Mouse (Mus musculus): ENCODE measurements around the gene Serpinh1. TPM values are rescaled to one million over a fixed set of nuclear protein-coding genes. Genes with fewer than 3 reads are reported as not detected.
"Not testable (repeated sequence)": the region's sequence is repeated elsewhere in the genome, so short reads cannot be mapped to it uniquely, and the experiment has no call there.

Gene Serpinh1
- total RNA-seq, 2 experiments from 2014 or later, result 34.9 TPM

DNA sequence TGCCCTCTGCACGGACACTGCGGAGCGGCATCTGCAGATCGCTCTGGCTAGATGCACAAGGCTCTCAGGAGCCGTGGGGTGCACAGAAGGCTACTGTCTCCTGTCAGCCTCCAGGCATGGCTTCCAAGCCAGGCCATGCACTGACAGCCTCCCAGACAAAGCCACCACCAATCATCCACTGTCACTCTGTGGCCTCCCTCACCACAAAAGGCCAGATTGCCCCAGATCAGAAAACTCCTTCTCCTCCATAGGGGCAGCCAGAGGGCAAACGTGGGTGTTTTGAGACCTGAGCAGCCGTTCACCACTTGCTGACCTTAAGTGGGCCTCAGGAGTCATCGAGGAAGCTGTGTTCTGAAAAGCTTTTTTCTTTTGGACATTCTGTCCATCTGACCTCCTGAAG, 25.8 kb upstream of the Serpinh1 start:
- intact Hi-C loops (cut with DNase I), result no loop called here
- no peak for DNase-seq (ENCODE audit: low spot score in 2 of 2)

DNA sequence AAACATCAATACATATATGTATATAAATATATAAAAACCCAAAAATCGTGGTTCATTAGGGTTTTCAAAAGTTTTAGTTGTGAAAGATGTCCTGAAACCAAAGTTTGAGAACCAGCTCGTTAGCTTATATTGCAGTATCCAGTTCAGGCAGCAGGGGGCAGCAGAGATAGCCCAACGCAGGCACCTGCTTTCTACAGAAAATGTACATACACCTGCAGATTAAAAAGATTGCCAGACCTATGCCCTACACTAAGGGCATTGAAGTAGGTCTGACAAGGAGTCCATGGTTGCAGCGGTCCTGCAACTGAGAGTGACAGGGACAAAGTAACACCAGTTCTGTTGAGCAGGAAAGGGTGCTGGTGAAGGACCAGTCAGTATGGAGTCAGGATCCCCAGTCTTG, 22.4 kb upstream of the Serpinh1 start:
- peak; percentile 81 to 83 for DNase-seq (ENCODE audit: low spot score in 2 of 2)
- intact Hi-C loops (cut with DNase I), result loop anchor here (1.0 kb wide), 1 partner anchor 75 kb away; no protein-coding TSS in a partner anchor

- DNase-seq (ENCODE audit: low spot score in 2 of 2); intact Hi-C loops (cut with DNase I): not testable (repeated sequence)
Measured at GRCm38 (mm10) chr7:99374325-99374724, 21.3 kb upstream of the Serpinh1 start.

DNA sequence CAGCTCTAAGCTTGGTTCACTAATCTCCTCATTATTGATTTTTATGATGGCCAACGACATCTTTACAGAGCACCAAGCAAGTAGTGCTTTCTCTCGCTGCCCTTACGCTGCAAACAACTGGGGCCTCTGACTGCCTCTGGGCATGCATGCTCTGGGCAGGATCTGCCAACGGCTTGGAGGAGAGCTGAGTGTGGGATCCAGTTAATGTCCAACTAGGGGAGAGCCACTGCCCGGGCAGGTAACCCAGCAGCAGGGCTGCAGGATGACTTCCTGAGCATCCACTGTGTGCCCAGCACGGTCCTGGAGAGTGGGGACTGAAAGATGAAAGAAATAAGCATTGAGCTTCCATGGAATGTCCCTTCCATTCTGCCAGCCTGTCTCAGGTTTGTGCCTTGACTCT, 13.7 kb upstream of the Serpinh1 start:
- intact Hi-C loops (cut with DNase I), result loop anchor here (5.0 kb wide), 1 partner anchor 99 kb away; the partner anchor contains the start of gene Map6
- no peak for DNase-seq (ENCODE audit: low spot score in 2 of 2)

GRCm38 (mm10) chr7:99365069-99365468, 12.0 kb upstream of the Serpinh1 start:
- DNase-seq (ENCODE audit: low spot score in 2 of 2), result peak; percentile 78 to 85
- intact Hi-C loops (cut with DNase I), result loop anchor here (1.0 to 5.0 kb wide), 2 partner anchors 32 to 98 kb away; partner anchors contain the start of gene Map6

- DNase-seq (ENCODE audit: low spot score in 2 of 2), result no peak
- intact Hi-C loops (cut with DNase I), result no loop called here
Measured at GRCm38 (mm10) chr7:99362137-99362536, 9.1 kb upstream of the Serpinh1 start.

DNA sequence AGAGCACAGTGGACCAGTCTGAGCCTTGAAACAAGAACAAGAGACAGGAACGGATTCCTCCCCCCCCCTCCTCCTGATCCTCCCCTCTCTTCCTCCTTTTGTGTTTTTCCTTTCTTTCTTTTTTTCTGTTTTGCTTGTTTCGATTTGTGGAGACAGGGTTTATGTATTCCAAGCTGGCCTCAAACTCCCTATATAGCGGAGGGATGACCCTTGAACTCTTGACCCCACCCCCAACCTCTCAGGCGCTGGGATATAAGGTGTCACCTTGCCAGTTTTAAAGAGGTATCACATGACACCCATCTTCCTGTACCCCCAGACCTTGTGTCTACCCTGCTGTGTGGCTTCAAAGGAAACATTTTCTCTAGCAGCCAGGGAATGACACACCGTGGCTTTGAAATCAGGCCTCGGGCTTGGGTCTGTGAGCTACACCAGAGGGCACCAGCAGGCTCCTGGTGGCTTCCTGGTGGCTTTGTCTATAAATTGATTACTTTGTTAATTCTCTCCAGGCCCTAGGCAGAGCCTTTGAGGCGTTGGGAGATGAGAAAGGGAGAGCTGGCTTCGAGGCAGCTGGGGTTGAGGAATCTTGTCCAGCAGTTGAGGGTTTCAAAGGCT, 7.9 kb upstream of the Serpinh1 start:
- DNase-seq (ENCODE audit: low spot score in 2 of 2), result no peak
- intact Hi-C loops (cut with DNase I), result no loop called here

DNA sequence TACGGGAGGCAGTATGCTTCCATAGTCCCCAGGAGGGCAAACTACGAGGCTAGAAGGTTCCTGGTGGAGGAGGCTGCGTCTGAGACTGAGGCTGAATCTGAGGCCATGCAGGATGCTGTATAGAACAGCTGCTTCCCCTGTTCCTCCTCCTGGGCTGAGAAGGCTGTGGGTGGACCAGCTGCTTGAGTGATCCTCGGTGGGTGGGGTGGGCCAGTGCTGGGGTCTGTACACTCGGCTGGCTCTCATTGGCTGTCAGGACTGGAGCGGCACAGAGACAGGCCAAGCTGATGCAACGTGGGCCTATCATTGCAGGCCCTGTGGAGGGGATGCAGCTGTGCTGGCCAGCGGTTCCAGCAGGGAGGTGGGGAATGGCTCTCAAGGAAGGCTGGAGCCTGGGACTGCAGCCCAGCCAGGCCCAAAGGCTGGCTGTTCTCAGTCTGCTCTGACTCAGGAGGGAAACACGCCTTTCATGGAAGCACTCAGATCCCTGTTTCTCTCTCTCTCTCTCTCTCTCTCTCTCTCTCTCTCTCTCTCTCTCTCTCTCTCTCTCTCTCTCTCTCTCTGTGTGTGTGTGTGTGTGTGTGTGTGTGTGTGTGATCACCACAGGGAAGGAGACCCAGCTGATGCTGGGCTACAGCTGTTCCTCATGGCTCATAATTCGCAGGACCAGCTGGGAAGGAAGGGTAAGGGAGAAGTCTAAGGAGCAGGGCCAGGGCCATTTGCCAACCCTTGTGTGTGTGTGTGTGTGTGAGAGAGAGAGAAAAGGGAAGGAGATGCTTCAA, 7.2 kb upstream of the Serpinh1 start:
- peak; percentile 60 to 83 for DNase-seq (ENCODE audit: low spot score in 2 of 2)
- intact Hi-C loops (cut with DNase I), result no loop called here

- DNase-seq (ENCODE audit: low spot score in 2 of 2), result no peak
- intact Hi-C loops (cut with DNase I), result no loop called here
Measured at GRCm38 (mm10) chr7:99358371-99358770, 5.3 kb upstream of the Serpinh1 start.

GRCm38 (mm10) chr7:99357201-99357600, 4.2 kb upstream of the Serpinh1 start:
- intact Hi-C loops (cut with DNase I), result no loop called here
- no peak for DNase-seq (ENCODE audit: low spot score in 2 of 2)

DNA sequence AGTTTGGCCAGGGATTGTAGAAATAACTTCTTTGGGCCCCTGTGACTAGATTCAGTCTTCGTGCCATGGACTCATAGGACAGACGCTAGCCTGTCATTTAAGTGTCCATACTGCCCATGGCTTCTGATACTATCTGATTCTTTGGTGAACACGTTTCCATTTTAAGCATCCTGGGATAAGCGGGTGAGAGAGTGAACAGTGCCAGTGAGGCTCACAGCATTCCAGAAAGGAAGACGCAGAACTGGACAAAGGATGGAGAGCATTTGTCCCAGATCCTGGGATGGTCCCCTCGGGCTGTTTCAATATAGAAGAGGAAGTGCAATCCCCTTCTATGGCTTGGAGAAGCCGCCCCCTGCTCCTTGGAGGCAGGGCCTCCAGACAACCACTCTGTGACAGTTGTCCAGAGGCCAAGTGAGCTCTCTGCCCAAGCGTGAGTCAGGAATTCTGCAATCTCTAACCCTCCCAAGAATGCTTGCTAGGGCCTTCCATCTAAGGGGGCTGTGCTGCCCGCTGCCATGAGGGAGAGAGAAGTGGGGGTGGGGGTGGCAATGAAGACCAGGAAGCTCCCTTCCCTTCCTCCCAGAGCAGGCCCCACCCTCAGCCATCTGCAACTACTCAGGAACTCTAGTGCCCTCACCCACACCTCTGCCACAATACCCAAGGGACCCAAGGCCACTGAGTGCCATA, 3.3 kb upstream of the Serpinh1 start:
- intact Hi-C loops (cut with DNase I), result no loop called here
- DNase-seq (ENCODE audit: low spot score in 2 of 2), result no peak

DNA sequence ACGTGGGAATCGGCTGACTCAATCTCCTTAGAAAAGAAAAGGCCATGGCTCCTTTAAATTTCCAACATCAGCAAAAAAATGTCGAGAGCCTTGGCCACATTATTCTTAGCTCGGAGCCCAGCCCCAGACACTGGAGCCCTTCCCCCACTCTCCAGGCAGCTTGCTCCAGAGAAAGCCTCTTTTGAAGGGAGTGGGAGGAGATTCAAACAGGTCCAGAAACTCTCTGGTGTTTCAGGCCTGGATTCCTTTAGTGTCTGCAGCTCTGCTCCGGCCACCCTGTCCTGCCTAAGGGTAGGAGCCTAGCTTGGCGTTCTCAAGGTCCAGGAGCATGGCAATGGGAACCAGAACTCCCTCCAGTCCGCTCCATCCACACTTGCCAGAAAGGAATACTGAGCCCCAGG, 2.7 kb upstream of the Serpinh1 start:
- intact Hi-C loops (cut with DNase I), result no loop called here
- peak; percentile 76 to 90 for DNase-seq (ENCODE audit: low spot score in 2 of 2)

- intact Hi-C loops (cut with DNase I), result no loop called here
- no peak for DNase-seq (ENCODE audit: low spot score in 2 of 2)
Measured at GRCm38 (mm10) chr7:99351802-99352517, 1.1 kb downstream of the Serpinh1 start.

DNA sequence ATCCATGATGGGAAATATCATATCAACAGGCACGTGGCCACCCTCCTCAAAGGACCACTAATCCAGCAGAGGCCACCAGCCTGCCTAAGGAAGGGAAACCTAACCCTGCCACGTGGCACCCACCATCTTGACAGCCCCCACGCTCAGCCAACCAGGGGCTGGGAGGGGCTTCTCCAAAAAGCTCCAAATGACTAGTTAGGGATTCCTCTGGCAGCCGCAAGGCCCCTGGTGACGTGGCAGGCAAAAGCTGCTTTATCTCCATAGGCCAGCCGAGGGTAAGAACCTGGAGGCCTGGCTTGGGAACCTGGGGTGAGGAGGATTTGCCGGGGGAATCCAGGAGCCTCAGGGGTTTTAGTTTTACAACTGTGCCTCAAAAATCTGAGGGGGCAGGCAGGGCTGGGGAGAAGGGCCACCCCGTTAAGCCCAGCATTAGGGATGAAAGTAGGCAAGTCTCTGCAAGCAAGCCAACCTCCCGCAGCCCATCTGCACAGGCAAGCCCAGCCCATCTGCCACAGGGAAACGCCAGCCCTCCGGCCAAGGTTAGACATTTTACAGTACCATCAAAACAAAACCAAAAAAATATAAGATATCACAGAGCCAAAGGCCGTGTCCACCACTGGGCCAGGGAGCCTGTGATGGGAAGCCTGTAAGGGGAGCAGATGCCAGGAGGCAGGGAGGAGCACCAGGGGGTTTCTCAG, 1.8 kb downstream of the Serpinh1 start:
- DNase-seq (ENCODE audit: low spot score in 2 of 2), result no peak
- intact Hi-C loops (cut with DNase I), result no loop called here

DNA sequence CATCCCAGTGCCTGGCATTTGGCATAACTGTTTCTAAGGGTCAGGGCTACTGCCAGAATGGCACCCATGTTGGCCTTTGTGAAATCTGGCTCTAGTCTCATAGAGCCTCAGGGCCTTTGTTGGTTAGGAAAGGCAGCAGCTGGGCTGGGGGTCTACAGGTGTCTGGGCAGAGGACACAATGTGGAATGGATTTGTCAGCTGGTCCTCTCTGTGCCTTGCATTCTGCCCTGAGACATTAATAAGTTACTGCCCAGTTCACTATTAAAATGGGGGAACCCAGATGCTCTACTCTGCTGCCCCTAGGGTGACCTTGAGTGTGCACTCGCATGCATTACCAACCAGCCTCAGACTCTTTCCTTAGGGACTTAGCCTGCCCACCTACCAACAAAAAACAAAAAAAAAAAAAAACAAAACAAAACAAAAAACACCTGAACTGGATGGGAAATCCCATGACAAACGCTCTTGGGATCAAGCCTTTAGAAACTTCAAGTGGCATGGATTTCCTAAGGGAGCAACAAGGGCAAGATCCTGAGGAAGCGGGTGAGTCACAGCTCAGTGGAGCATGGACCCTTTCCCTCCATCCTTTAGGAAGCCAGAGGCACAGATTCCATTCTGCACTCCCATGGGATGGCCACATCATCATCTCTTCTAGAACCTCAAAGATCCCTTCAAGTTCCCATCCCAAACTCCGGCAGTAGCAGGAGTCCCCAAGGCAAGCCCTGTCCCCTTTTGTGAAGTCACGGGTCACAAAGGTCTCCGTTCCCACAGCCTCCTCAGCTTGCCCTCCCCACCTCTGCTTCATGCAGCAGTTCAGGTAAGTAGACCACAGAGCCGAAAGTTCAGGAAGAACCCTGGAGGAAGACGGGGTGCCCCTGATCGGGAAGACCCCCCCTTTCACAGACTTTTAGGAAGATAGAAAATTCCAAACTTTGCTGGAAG, 3.0 kb downstream of the Serpinh1 start:
- intact Hi-C loops (cut with DNase I), result no loop called here
- no peak for DNase-seq (ENCODE audit: low spot score in 2 of 2)

DNA sequence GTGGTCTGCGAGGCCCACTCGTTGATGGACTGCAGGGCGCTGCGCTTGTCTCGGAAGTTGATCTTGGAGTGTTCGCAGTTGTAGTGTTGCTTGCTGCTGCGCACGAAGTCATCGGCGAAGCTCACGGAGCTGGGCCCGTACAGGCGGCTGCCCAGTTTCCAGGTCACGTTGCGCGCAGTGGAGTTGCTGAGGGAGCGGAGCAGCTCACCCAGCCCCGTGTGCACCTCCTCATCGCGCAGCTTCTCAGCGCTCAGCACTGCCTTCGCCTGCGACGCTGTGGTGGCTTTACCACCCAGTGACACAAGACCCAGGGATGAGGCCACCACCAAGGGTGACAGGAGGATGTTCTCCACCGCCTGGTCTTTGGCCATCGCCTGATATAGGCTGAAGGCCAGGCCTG, 4.2 kb downstream of the Serpinh1 start:
- intact Hi-C loops (cut with DNase I), result no loop called here

GRCm38 (mm10) chr7:99347268-99347667, 5.8 kb downstream of the Serpinh1 start:
- DNase-seq (ENCODE audit: low spot score in 2 of 2), result no peak
- intact Hi-C loops (cut with DNase I), result no loop called here

More for the DNA sequence above, 4.2 kb downstream of the Serpinh1 start:
- DNase-seq (ENCODE audit: low spot score in 2 of 2), result no peak

DNA sequence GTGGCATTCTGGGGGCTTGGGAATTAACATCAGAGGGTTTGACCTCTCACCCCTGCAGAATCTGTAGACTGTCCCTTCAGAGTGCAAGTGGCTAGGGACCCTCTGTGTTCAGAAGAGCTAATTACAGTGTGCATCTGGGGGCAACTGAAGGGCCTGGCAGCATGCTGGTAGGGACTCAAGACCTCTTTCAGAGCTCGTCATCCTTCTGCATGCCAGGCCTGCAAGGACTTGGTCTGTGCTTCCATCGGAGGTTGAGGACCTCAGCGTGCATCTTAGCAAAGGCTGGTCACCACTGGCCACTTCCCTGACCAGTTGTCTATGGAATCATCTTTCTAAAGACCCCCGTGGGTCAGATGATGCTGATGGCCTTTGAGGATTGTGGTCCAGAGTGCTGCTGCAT, 9.5 kb downstream of the Serpinh1 start:
- intact Hi-C loops (cut with DNase I), result no loop called here
- DNase-seq (ENCODE audit: low spot score in 2 of 2), result no peak
